Mouse (Mus musculus): ENCODE measurements around the gene Abca13.

DNA sequence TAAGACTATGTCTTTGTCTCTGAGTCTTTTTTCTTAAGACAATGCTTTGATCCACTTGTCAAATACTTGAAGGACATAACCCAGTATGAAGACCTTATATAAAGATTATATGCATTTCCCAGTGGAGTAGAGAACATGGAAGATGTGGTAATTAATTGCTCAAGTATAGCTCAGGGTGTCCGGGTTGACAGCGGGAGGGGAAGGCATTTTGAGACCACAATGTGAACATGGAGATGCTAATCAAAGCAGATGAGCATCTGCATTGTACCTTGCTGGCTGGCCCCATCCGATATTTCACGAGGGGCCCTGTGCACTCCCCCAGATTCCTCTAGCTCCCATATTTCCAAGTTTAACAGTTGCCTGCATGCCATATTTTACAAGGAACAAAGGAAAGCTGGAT is 383.2 kb downstream of the Abca13 start:
- TF ChIP-seq POLR2A (IDR thresholded peaks at IDR 0.05; ENCODE audit: borderline replicate concordance, control insufficient read depth, low read depth, low read length), result no peak
- no peak for TF ChIP-seq CTCF (IDR thresholded peaks at IDR 0.05; ENCODE audit: control insufficient read depth, insufficient read depth, low read length)
